Mouse (Mus musculus): ENCODE data around the gene Ppp3cb. TPM values are rescaled to one million over a fixed set of nuclear protein-coding genes. Genes with fewer than 3 reads are reported as not detected.

The Ppp3cb gene
- 4.2 and 8.2 TPM in 2 replicates for polyA plus RNA-seq (2012; ENCODE audit: low replicate concordance)

GRCm38 (mm10) chr14:20546415-20546814 lies at the start of gene Ppp3cb:
Ppp3cb (minus strand) TSS chr14:20546573.

GRCm38 (mm10) chr14:20496603-20497002 lies 49.8 kb downstream of the Ppp3cb start, which contains the start of gene Mss51:
Mss51 (minus strand) TSS chr14:20496901.

GRCm38 (mm10) chr14:20479291-20480194 lies 66.8 kb downstream of the Ppp3cb start, which contains the start of gene Anxa7:
Anxa7 (minus strand) TSS chr14:20480133.

GRCm38 (mm10) chr14:20451765-20452331 lies 94.5 kb downstream of the Ppp3cb start, which contains the start of gene Cfap70:
Cfap70 (minus strand) TSS chr14:20452226.

Other genes starting within 250 kb of the Ppp3cb start
- 21.0 and 28.1 TPM in 2 replicates for gene Ecd, start 198.5 kb downstream of the Ppp3cb start, polyA plus RNA-seq (2012; ENCODE audit: low replicate concordance)
- 11.2 and 17.6 TPM in 2 replicates for gene Fam149b, start 198.4 kb downstream of the Ppp3cb start, polyA plus RNA-seq (2012; ENCODE audit: low replicate concordance)
- 72.0 and 133 TPM in 2 replicates for gene Dnajc9, start 157.7 kb downstream of the Ppp3cb start, polyA plus RNA-seq (2012; ENCODE audit: low replicate concordance)
- gene Mrps16, start 152.9 kb downstream of the Ppp3cb start, polyA plus RNA-seq (2012; ENCODE audit: low replicate concordance), result 20.6 and 27.5 TPM in 2 replicates
- gene Cfap70, start 94.3 kb downstream of the Ppp3cb start, polyA plus RNA-seq (2012; ENCODE audit: low replicate concordance), result not detected in 2 replicates
- gene Anxa7, start 66.4 kb downstream of the Ppp3cb start, polyA plus RNA-seq (2012; ENCODE audit: low replicate concordance), result 44.4 and 101 TPM in 2 replicates
- not detected in 2 replicates for gene Mss51, start 49.7 kb downstream of the Ppp3cb start, polyA plus RNA-seq (2012; ENCODE audit: low replicate concordance)
- 0.27 and 0.85 TPM in 2 replicates for gene Usp54, start 94.5 kb upstream of the Ppp3cb start, polyA plus RNA-seq (2012; ENCODE audit: low replicate concordance)
- gene Myoz1, start 110.0 kb upstream of the Ppp3cb start, polyA plus RNA-seq (2012; ENCODE audit: low replicate concordance), result not detected in 2 replicates
- gene Synpo2l, start 121.8 kb upstream of the Ppp3cb start, polyA plus RNA-seq (2012; ENCODE audit: low replicate concordance), result 0.11 and 0.42 TPM in 2 replicates
- 105 and 334 TPM in 2 replicates for gene Sec24c, start 127.7 kb upstream of the Ppp3cb start, polyA plus RNA-seq (2012; ENCODE audit: low replicate concordance)
- 13.0 and 18.6 TPM in 2 replicates for gene Fut11, start 148.4 kb upstream of the Ppp3cb start, polyA plus RNA-seq (2012; ENCODE audit: low replicate concordance)
- 3.3 and 7.9 TPM in 2 replicates for gene Chchd1, start 156.4 kb upstream of the Ppp3cb start, polyA plus RNA-seq (2012; ENCODE audit: low replicate concordance)
- 85.3 and 88.8 TPM in 2 replicates for gene Zswim8, start 161.0 kb upstream of the Ppp3cb start, polyA plus RNA-seq (2012; ENCODE audit: low replicate concordance)
- gene Ndst2, start 188.0 kb upstream of the Ppp3cb start, polyA plus RNA-seq (2012; ENCODE audit: low replicate concordance), result 17.4 and 31.6 TPM in 2 replicates
- 11.7 and 23.0 TPM in 2 replicates for gene Camk2g, start 247.5 kb upstream of the Ppp3cb start, polyA plus RNA-seq (2012; ENCODE audit: low replicate concordance)

Data from leukemia stem cell, adult 10-12 weeks (primary cell).